Mouse (Mus musculus): Measurements from ENCODE around the gene Abcc5. TPM values are rescaled to one million over a fixed set of nuclear protein-coding genes. Genes with fewer than 3 reads are reported as not detected.
"Not testable (repeated sequence)": the region's sequence is repeated elsewhere in the genome, so short reads cannot be mapped to it uniquely, and the experiment has no call there.

Gene Abcc5
- polyA plus RNA-seq (2016; fragmentation: Nextera tagmentation; extraction: Ambion mirVana) = 63.6 and 65.8 TPM in 2 replicates

- Histone ChIP-seq H3K36me3 (peaks cover 13% of the 10 kb centered on the region), H3K4me3 (peak within 1 kb of the TSS; percentile 80), H3K9me3 (no peaks in the 10 kb centered on the region), H3K4me1 (replicated peaks) (peaks cover 19% of the 10 kb centered on the region), H3K27ac (peak within 1 kb of the TSS; percentile 91), H3K27me3 (ENCODE audit: insufficient read depth, poor library complexity, severe bottlenecking) (no peaks in the 10 kb centered on the region)
- peak; percentile 92 for DNase-seq (ENCODE audit: low spot score)
- WGBS = under 1% methylated on average over 62 of the region's 62 CpGs
Measured at GRCm38 (mm10) chr16:20425855-20426598, at the start of gene Abcc5. Gene Abcc5 (minus strand): TSS chr16:20426394.

- DNase-seq (ENCODE audit: low spot score) = no peak
- H3K36me3 ChIP-seq = no peaks in the 10 kb centered on the region
- H3K4me1 ChIP-seq (replicated peaks) = 0 out of 2 replicates have a peak, but pooled peaks cover 6% of the 10 kb centered on the region
- H3K27ac ChIP-seq = no peak overlapping the region
- H3K9me3 ChIP-seq = no peaks in the 10 kb centered on the region; the same call in 1 of the 2 replicates
- 92% methylated on average over 1 of the region's 1 CpGs for WGBS
- H3K4me3 ChIP-seq = no peak overlapping the region
- H3K27me3 ChIP-seq (ENCODE audit: insufficient read depth, poor library complexity, severe bottlenecking) = no peaks in the 10 kb centered on the region
Measured at GRCm38 (mm10) chr16:20475335-20475734, 49.1 kb upstream of the Abcc5 start.

GRCm38 (mm10) chr16:20474786-20475185 is 48.6 kb upstream of the Abcc5 start:
- no peak for DNase-seq (ENCODE audit: low spot score)
- no peak overlapping the region for H3K27ac ChIP-seq
- 86% methylated on average over 6 of the region's 6 CpGs for WGBS
- no peaks in the 10 kb centered on the region for H3K36me3 ChIP-seq
- H3K27me3 ChIP-seq (ENCODE audit: insufficient read depth, poor library complexity, severe bottlenecking) = no peaks in the 10 kb centered on the region
- 0 out of 2 replicates have a peak, but pooled peaks cover 6% of the 10 kb centered on the region for H3K4me1 ChIP-seq (replicated peaks)
- no peaks in the 10 kb centered on the region; the same call in 1 of the 2 replicates for H3K9me3 ChIP-seq
- no peak overlapping the region for H3K4me3 ChIP-seq

- no peak overlapping the region for H3K4me3 ChIP-seq
- H3K4me1 ChIP-seq (replicated peaks) = 0 out of 2 replicates have a peak, but pooled peaks cover 6% of the 10 kb centered on the region
- 96% methylated on average over 8 of the region's 8 CpGs for WGBS
Measured at GRCm38 (mm10) chr16:20474211-20474610, 48.0 kb upstream of the Abcc5 start.

DNA sequence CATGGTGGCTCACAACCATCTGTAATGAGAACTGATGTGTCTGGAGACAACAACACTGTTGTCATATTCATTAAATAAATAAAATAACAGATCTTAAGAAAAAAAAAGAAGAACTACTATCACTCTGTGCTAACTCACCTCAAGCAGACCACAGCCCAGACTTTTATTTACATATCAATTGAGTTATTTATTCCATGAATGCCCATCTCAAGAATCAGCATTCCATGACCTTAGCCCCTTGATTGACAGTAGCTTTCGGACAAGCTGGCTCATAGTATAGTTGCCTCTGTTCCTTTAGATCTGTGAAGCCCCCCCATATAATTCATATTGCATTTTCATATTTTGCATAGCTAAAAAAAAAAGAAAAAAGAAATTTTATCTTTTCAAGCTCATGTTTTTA is 47.6 kb upstream of the Abcc5 start:
- no peak for DNase-seq (ENCODE audit: low spot score)
- H3K36me3 ChIP-seq = no peaks in the 10 kb centered on the region
- no peaks in the 10 kb centered on the region for H3K27me3 ChIP-seq (ENCODE audit: insufficient read depth, poor library complexity, severe bottlenecking)
- no peak overlapping the region for H3K27ac ChIP-seq
- 73% methylated on average over 1 of the region's 1 CpGs for WGBS
- H3K9me3 ChIP-seq = no peaks in the 10 kb centered on the region; the same call in 1 of the 2 replicates
- 0 out of 2 replicates have a peak, but pooled peaks cover 6% of the 10 kb centered on the region for H3K4me1 ChIP-seq (replicated peaks)
- H3K4me3 ChIP-seq = no peak overlapping the region

More at GRCm38 (mm10) chr16:20474211-20474610, 48.0 kb upstream of the Abcc5 start:
- H3K27ac ChIP-seq = no peak overlapping the region
- no peaks in the 10 kb centered on the region for H3K27me3 ChIP-seq (ENCODE audit: insufficient read depth, poor library complexity, severe bottlenecking)
- no peak for DNase-seq (ENCODE audit: low spot score)
- H3K36me3 ChIP-seq = no peaks in the 10 kb centered on the region
- no peaks in the 10 kb centered on the region; the same call in 1 of the 2 replicates for H3K9me3 ChIP-seq

DNA sequence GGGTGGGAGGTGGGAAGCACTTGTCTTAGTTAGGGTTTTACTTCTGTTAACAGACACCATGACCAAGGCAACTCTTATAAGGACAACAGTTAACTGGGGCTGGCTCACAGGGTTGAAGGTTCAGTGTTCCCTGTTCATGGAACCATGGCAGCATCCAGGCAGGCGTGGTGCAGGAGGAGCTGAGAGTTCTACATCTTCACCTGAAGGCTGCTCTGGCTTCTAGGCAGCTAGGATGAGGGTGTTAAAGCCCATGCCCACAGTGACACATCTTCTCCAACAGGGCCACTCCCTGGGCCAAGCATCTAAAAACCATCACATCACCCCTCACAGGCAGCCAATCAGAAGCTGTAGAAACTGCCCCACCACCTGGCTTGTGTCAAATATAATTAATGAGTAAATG is 45.5 kb upstream of the Abcc5 start:
- H3K4me1 ChIP-seq (replicated peaks) = no peaks in the 10 kb centered on the region
- 84% methylated on average over 1 of the region's 1 CpGs for WGBS
- H3K36me3 ChIP-seq = no peaks in the 10 kb centered on the region
- H3K27ac ChIP-seq = no peak overlapping the region
- no peaks in the 10 kb centered on the region; the same call in 1 of the 2 replicates for H3K9me3 ChIP-seq
- DNase-seq (ENCODE audit: low spot score) = no peak
- no peak overlapping the region for H3K4me3 ChIP-seq
- no peaks in the 10 kb centered on the region for H3K27me3 ChIP-seq (ENCODE audit: insufficient read depth, poor library complexity, severe bottlenecking)

DNA sequence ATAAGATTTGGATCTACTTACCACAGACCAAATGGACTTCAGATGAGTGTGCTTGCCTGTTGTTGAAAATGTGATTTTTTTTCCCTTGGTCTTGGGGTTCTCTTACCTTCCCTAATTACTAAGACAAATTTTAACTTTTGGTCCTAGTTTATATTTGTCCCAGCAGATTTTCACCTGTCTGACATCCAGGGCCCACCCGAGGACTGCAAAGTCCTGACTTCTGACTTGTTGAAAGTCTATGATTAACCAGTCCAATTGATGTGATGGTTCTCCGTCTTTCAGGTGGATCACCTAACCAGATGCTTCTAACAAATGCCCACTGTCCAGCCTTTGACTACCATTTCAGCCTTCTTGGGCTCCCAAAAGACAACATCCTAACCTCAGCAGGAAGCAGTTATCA is 44.8 kb upstream of the Abcc5 start:
- Histone ChIP-seq H3K9me3 (no peaks in the 10 kb centered on the region; the same call in 1 of the 2 replicates), H3K4me3 (no peak overlapping the region), H3K27ac (no peak overlapping the region), H3K36me3 (no peaks in the 10 kb centered on the region), H3K27me3 (ENCODE audit: insufficient read depth, poor library complexity, severe bottlenecking) (no peaks in the 10 kb centered on the region), H3K4me1 (replicated peaks) (no peaks in the 10 kb centered on the region)
- 83% methylated on average over 2 of the region's 2 CpGs for WGBS
- DNase-seq (ENCODE audit: low spot score) = no peak

- H3K9me3 ChIP-seq = no peaks in the 10 kb centered on the region
- H3K4me3 ChIP-seq = no peak overlapping the region
- H3K27me3 ChIP-seq (ENCODE audit: insufficient read depth, poor library complexity, severe bottlenecking) = no peaks in the 10 kb centered on the region
- DNase-seq (ENCODE audit: low spot score) = no peak
- H3K36me3 ChIP-seq = no peaks in the 10 kb centered on the region
- H3K4me1 ChIP-seq (replicated peaks) = no peaks in the 10 kb centered on the region
- no peak overlapping the region for H3K27ac ChIP-seq
Measured at GRCm38 (mm10) chr16:20464725-20465124, 38.5 kb upstream of the Abcc5 start.

DNA sequence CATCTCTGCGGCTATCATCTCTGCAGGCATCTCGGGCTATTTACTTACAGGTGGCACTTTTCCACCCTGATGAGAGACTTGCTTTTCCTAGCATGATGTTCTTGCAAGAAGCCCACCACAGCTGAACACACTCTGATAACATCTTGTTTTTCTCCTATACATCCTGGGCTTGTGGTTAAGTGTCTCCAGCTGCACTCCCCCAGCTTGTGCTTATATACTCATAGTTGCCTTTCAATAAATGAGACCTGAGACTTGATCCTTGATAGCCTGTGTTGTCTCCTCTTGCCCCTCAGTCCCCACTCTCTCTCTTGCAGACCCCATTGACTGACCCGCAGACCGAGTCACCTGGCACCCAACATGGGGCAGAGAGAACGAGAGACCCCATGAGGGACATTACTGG is 32.5 kb upstream of the Abcc5 start:
- DNase-seq (ENCODE audit: low spot score); H3K4me3 ChIP-seq; H3K27ac ChIP-seq; H3K4me1 ChIP-seq (replicated peaks); H3K36me3 ChIP-seq; H3K9me3 ChIP-seq; H3K27me3 ChIP-seq (ENCODE audit: insufficient read depth, poor library complexity, severe bottlenecking): not testable (repeated sequence)
- 95% methylated on average over 5 of the region's 5 CpGs for WGBS

- H3K27me3 ChIP-seq (ENCODE audit: insufficient read depth, poor library complexity, severe bottlenecking) = no peaks in the 10 kb centered on the region
- no peak for DNase-seq (ENCODE audit: low spot score)
- WGBS = 39% methylated on average over 1 of the region's 1 CpGs
Measured at GRCm38 (mm10) chr16:20456106-20456505, 29.9 kb upstream of the Abcc5 start.

DNA sequence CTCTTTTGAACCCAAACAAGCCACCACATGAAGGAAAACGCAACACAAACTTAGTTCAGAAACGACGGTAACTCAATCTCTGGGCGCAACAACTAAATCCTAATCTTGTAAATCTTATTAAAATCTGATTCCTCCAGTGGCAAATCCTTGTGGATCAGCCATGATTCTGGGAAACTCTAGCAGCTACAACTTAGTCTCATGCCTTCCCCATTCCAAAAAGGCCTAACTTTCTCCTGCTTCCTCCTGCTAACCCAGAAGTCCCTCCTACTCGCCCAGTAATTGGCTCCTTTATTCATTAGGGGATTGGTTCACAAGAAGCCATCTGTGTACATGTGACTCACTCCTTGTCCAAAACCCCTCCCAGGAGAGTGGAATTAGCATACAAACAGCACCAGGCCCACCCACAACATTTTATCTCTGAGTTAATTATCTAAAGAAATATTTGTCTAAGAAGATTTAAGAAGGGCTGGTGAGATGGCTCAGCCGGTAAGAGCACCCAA is 28.0 kb upstream of the Abcc5 start:
- no peaks in the 10 kb centered on the region for H3K27me3 ChIP-seq (ENCODE audit: insufficient read depth, poor library complexity, severe bottlenecking)
- H3K9me3 ChIP-seq = no peaks in the 10 kb centered on the region
- no peaks in the 10 kb centered on the region for H3K36me3 ChIP-seq
- H3K4me1 ChIP-seq (replicated peaks) = no peaks in the 10 kb centered on the region
- WGBS = 95% methylated on average over 6 of the region's 6 CpGs
- no peak overlapping the region for H3K4me3 ChIP-seq
- DNase-seq (ENCODE audit: low spot score) = no peak
- H3K27ac ChIP-seq = no peak overlapping the region

More at GRCm38 (mm10) chr16:20456106-20456505, 29.9 kb upstream of the Abcc5 start:
- H3K4me3 ChIP-seq = no peak overlapping the region
- no peaks in the 10 kb centered on the region for H3K36me3 ChIP-seq
- no peaks in the 10 kb centered on the region for H3K4me1 ChIP-seq (replicated peaks)
- no peak overlapping the region for H3K27ac ChIP-seq
- H3K9me3 ChIP-seq = no peaks in the 10 kb centered on the region

- WGBS = 81% methylated on average over 6 of the region's 6 CpGs
- DNase-seq (ENCODE audit: low spot score) = no peak
- H3K4me3 ChIP-seq = no peak overlapping the region
- no peak overlapping the region for H3K27ac ChIP-seq
- H3K36me3 ChIP-seq = no peaks in the 10 kb centered on the region
- no peaks in the 10 kb centered on the region for H3K4me1 ChIP-seq (replicated peaks)
- H3K27me3 ChIP-seq (ENCODE audit: insufficient read depth, poor library complexity, severe bottlenecking) = no peaks in the 10 kb centered on the region
- no peaks in the 10 kb centered on the region for H3K9me3 ChIP-seq
Measured at GRCm38 (mm10) chr16:20451774-20452173, 25.6 kb upstream of the Abcc5 start.

- 89% methylated on average over 1 of the region's 1 CpGs for WGBS
- no peaks in the 10 kb centered on the region for H3K27me3 ChIP-seq (ENCODE audit: insufficient read depth, poor library complexity, severe bottlenecking)
- H3K4me1 ChIP-seq (replicated peaks) = no peaks in the 10 kb centered on the region
- H3K4me3 ChIP-seq = no peak overlapping the region
- DNase-seq (ENCODE audit: low spot score) = no peak
- no peaks in the 10 kb centered on the region for H3K9me3 ChIP-seq
- H3K36me3 ChIP-seq = no peaks in the 10 kb centered on the region
- no peak overlapping the region for H3K27ac ChIP-seq
Measured at GRCm38 (mm10) chr16:20445871-20446270, 19.7 kb upstream of the Abcc5 start.

Data from hindbrain, embryonic 10.5 days (tissue).